Comparison of ENCODE assay signal across 9 mouse cellular contexts in the genomic region with DNA sequence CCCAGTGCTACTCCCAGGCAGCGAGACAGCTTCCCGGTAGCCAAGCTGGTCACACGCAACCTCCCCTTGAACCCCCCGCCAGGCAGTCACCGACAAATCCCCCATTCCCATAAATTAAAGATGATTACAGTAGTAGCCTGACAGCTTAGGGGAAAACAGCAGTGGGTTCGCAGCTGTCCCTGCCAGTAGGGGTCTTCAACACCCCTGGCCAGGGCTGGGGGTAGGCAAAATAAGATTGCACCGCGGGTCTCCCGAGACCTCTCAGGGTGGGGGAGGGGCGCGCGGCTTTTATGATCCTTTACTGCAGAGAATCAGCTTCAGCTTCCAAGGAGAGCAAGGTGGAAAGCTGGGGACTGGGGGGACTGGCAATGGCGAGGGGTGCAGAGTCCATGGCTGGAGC. TPM values are rescaled to one million over a fixed set of nuclear protein-coding genes. Genes with fewer than 3 reads are reported as not detected.
A peak's percentile ranks its signal among the peaks of the same experiment; 100 is the strongest.
DNase-seq lines count a peak whose midpoint lies in the region; ATAC-seq and TF ChIP-seq lines count a peak whose summit lies in the region.
"Had no signal": no experiment of that assay in that cellular context is flagged by ENCODE, and none has a peak within 500 bp of the region (broad histone marks: within the 10 kb centered on the region; RNA-seq: fewer than 3 reads in every experiment).

No protein-coding gene starts in this region.

- peak overlapping the region; percentile 24 for H3K4me3 ChIP-seq in kidney, embryonic 15.5 days (replicated peaks)
- H3K4me3 ChIP-seq in embryonic facial prominence, embryonic 13.5 days, result peak overlapping the region; percentile 17
- peak overlapping the region; percentile 24 for H3K4me3 ChIP-seq in hindbrain, embryonic 15.5 days
- no peak overlapping the region for H3K4me3 ChIP-seq in myocyte
- H3K4me3 ChIP-seq: liver, embryonic 15.5 days had no signal

- no peaks in the 10 kb centered on the region for H3K9me3 ChIP-seq in kidney, embryonic 15.5 days (replicated peaks)
- H3K9me3 ChIP-seq in embryonic facial prominence, embryonic 13.5 days, result no peaks in the 10 kb centered on the region
- H3K9me3 ChIP-seq in hindbrain, embryonic 15.5 days, result no peaks in the 10 kb centered on the region
- H3K9me3 ChIP-seq: liver, embryonic 15.5 days had no signal

- ATAC-seq in kidney, embryonic 15.5 days (replicated peaks; ENCODE audit: low FRiP score), result no peak
- ATAC-seq in embryonic facial prominence, embryonic 13.5 days (ENCODE audit: insufficient number of reproducible peaks, insufficient read depth, low FRiP score, low TSS enrichment, low read depth), result no peak
- ATAC-seq in hindbrain, embryonic 15.5 days (ENCODE audit: low FRiP score, low read depth), result no peak

- no peaks in the 10 kb centered on the region for H3K36me3 ChIP-seq in kidney, embryonic 15.5 days
- H3K36me3 ChIP-seq in embryonic facial prominence, embryonic 13.5 days, result no peaks in the 10 kb centered on the region
- no peaks in the 10 kb centered on the region for H3K36me3 ChIP-seq in hindbrain, embryonic 15.5 days
- no peaks in the 10 kb centered on the region for H3K36me3 ChIP-seq in myocyte (ENCODE audit: control insufficient read depth, insufficient read depth)
- H3K36me3 ChIP-seq: liver, embryonic 15.5 days had no signal

- peaks cover 39% of the 10 kb centered on the region for H3K27me3 ChIP-seq in kidney, embryonic 15.5 days
- H3K27me3 ChIP-seq in embryonic facial prominence, embryonic 13.5 days, result peaks cover 30% of the 10 kb centered on the region
- peaks cover 2% of the 10 kb centered on the region; the same call in 1 of the 2 replicates for H3K27me3 ChIP-seq in hindbrain, embryonic 15.5 days
- H3K27me3 ChIP-seq in myocyte (ENCODE audit: control insufficient read depth, insufficient read depth, insufficient read length), result no peaks in the 10 kb centered on the region

- 3% methylated on average over 13 of the region's 13 CpGs for WGBS in kidney, embryonic 15.5 days
- 3% methylated on average over 13 of the region's 13 CpGs for WGBS in embryonic facial prominence, embryonic 13.5 days
- under 1% methylated on average over 13 of the region's 13 CpGs for WGBS in hindbrain, embryonic 15.5 days

- no peak overlapping the region for H3K27ac ChIP-seq in kidney, embryonic 15.5 days
- H3K27ac ChIP-seq in embryonic facial prominence, embryonic 13.5 days, result no peak overlapping the region
- no peak overlapping the region for H3K27ac ChIP-seq in hindbrain, embryonic 15.5 days (replicated peaks)
- H3K27ac ChIP-seq: liver, embryonic 15.5 days had no signal

- no peak for DNase-seq in kidney, postnatal 14 days
- no peak for DNase-seq in spleen, adult 12 weeks (ENCODE audit: low spot score)
- no peak for DNase-seq in left cerebral cortex, adult 9 months (ENCODE audit: low spot score in 2 of 2)
- no peak for DNase-seq in layer of hippocampus, postnatal 14 days (ENCODE audit: low spot score in 2 of 2)

- H3K4me2 ChIP-seq in kidney, embryonic 15.5 days, result peak overlapping the region; percentile 52
- peak overlapping the region; percentile 46 for H3K4me2 ChIP-seq in embryonic facial prominence, embryonic 13.5 days
- peak overlapping the region; percentile 55 for H3K4me2 ChIP-seq in hindbrain, embryonic 15.5 days
- H3K4me2 ChIP-seq in myocyte (ENCODE audit: low read depth), result peak overlapping the region; percentile 12
- H3K4me2 ChIP-seq: liver, embryonic 15.5 days had no signal

- H3K9ac ChIP-seq in kidney, embryonic 15.5 days, result no peak overlapping the region
- H3K9ac ChIP-seq in embryonic facial prominence, embryonic 13.5 days, result peak overlapping the region; percentile 52; the same call in 1 of the 2 replicates
- no peak overlapping the region for H3K9ac ChIP-seq in hindbrain, embryonic 15.5 days
- H3K9ac ChIP-seq: liver, embryonic 15.5 days had no signal

- peaks cover 73% of the 10 kb centered on the region for H3K4me1 ChIP-seq in kidney, embryonic 15.5 days
- H3K4me1 ChIP-seq in embryonic facial prominence, embryonic 13.5 days, result peaks cover 66% of the 10 kb centered on the region
- H3K4me1 ChIP-seq in hindbrain, embryonic 15.5 days (replicated peaks), result peaks cover 16% of the 10 kb centered on the region
- H3K4me1 ChIP-seq: liver, embryonic 15.5 days had no signal

- TF ChIP-seq POLR2A in myocyte (IDR thresholded peaks at IDR 0.05; ENCODE audit: insufficient read length, low read depth), result no peak

- no peak overlapping the region for H3ac ChIP-seq in myocyte (ENCODE audit: control insufficient read depth, insufficient read length)

- H3K79me2 ChIP-seq in myocyte (ENCODE audit: control insufficient read depth, insufficient read depth), result no peaks in the 10 kb centered on the region

TF ChIP-seq in myocyte, 11 proteins besides CTCF, POLR2A, EP300 and RAD21:
- TF ChIP-seq TCF12 (IDR thresholded peaks at IDR 0.05; ENCODE audit: insufficient read depth, poor library complexity, severe bottlenecking), result no peak
TF ChIP-seq in myocyte: peak in this region for 0.

RNA-seq across cellular contexts. Expression of gene Meox1, which starts 4.4 kb away (rescaled TPM):
- polyA plus RNA-seq in kidney, embryonic 15.5 days (2015; fragmentation: Nextera tagmentation; extraction: Ambion mirVana), result 13.6 and 15.4 TPM in 2 replicates
- 4.3 and 6.3 TPM in 2 replicates for polyA plus RNA-seq in embryonic facial prominence, embryonic 13.5 days (2015; fragmentation: Nextera tagmentation; extraction: Ambion mirVana)
- polyA plus RNA-seq in hindbrain, embryonic 15.5 days (2015; fragmentation: Nextera tagmentation; extraction: Ambion mirVana), result 0.50 and 0.51 TPM in 2 replicates
- polyA plus RNA-seq in myocyte (2012; fragmentation: generic; extraction: Trizol), result 0.16 TPM
- total RNA-seq in layer of hippocampus, postnatal 14 days (2021), result 1 to 10 TPM; 1.9 to 2.0 TPM
